Mouse (Mus musculus) 416B (cell line): Measurements from ENCODE around the gene Pradc1.
A peak's percentile ranks its signal among the peaks of the same experiment; 100 is the strongest.
"Not testable (repeated sequence)": the region's sequence is repeated elsewhere in the genome, so short reads cannot be mapped to it uniquely, and the experiment has no call there.

Experiments used
- DNase-seq: peaks from one replicate; pipeline ENCODE4 v3.0.0; 2011; ENCODE audit warnings: low read depth

Pradc1 gene

GRCm38 (mm10) chr6:85450697-85451663 lies 790 bp downstream of the Pradc1 start, which contains the start of gene Cct7:
TSS of gene Cct7 (plus strand) at chr6:85451514.
- DNase-seq = peak; percentile 99

GRCm38 (mm10) chr6:85450140-85450539 lies 1.6 kb downstream of the Pradc1 start:
- DNase-seq = not testable (repeated sequence)

GRCm38 (mm10) chr6:85447351-85447750 lies 4.4 kb downstream of the Pradc1 start:
- DNase-seq = no peak

DNA sequence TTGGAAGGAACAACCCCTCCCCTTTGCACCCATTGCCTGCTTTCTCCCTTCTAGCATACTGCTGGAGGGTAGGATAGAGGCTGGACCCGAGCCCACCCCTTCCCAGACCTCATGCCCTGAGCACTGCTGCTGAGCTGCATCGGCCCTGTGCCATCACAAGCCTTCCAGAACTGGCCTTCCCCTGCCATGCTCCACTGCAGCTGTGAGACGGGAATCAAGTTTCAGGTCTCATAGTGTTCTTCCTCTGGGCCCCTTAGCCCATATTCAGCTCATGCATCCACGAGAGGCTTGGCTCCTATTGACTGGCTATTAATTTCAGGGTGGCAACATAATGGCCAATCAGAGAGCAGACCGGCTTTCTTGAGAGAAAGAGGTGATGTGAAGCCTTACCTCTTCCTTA lies 6.5 kb downstream of the Pradc1 start:
- DNase-seq = no peak

- DNase-seq = no peak
These were observed 7.4 kb downstream of the Pradc1 start for GRCm38 (mm10) chr6:85444266-85444965.

GRCm38 (mm10) chr6:85443488-85444233 lies 8.1 kb downstream of the Pradc1 start:
- peak; percentile 38 for DNase-seq

DNA sequence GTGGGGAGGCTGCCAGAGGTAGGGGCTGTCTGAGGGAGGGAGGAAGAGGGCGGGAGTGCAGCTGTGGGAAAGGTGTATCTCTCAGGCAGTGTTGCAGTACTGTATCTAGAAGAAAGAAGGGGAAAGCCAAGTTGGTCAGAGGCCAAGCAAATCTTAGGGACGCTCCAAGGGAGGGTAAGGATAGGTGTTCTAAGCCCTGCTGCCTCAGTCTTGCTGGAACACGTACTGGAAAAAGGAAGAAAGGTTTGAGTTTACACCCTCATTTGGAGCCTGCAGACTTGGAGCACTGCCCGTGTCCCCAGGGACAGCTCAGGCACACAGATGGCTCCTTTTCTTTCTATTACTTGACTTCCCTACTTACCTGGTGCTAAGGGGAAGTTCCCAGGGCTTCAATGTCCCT lies 10.6 kb downstream of the Pradc1 start:
- DNase-seq = no peak

DNA sequence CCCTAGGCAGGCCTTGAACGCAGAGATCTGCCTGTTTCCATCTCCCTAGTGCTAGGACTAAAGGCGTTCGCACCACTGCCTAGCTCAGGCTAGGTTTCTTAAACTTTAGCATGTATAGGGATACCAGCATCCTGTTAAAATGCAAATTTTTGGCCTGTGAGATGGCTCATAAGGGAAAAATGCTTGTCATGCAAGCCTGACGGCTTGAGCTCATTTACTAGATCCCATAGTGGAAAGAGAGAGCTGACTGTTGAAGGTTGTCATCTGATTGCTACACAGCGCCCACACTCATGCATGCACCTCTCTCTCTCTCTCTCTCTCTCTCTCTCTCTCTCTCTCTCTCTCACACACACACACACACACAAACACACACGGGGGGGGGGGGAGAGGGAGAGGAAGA lies 15.1 kb downstream of the Pradc1 start:
- no peak for DNase-seq

DNA sequence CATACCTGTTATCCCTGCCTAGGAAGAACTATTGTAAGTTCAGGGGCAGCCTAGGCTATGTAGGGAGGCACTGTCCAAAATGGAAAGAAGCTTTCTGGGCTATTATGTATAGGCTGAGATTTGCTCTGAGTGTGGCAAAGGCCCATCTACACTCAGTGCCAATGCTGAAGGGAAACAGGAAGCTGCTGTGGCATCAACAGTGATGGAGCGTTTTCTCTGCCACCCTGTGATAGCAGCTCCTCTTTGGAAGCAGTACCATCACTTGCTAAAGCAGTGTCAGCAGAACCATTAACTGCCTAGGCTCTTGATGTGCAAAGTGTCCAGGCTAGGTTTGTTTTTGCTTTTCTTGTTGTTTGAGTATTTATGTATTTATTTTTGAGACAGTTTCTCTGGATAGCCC lies 15.6 kb downstream of the Pradc1 start:
- DNase-seq = peak; percentile 53

DNA sequence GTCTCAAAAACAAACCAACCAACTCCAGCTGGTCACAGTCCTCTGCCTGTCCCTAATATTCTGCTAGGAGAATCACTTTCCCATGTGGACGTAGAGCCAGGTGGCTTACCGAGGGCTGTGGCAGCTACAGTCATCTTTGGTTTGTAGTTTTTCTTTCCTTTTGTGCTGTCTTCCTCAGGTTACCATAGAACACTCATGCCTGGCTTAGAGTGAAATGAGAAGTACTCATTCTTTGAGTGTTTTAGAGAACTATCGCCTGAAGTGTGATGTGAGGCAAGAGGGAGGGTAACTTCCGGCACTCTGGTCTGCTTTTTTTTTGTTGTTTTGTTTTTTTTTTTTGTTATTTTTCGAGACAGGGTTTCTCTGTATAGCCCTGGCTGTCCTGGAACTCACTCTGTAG lies 17.9 kb downstream of the Pradc1 start:
- peak; percentile 11 for DNase-seq

GRCm38 (mm10) chr6:85431842-85432431 lies 19.8 kb downstream of the Pradc1 start, which contains the start of gene Smyd5:
TSS of gene Smyd5 (plus strand) at chr6:85431989.
- DNase-seq = peak; percentile 69

GRCm38 (mm10) chr6:85431274-85431841 lies 20.4 kb downstream of the Pradc1 start:
- no peak for DNase-seq

DNA sequence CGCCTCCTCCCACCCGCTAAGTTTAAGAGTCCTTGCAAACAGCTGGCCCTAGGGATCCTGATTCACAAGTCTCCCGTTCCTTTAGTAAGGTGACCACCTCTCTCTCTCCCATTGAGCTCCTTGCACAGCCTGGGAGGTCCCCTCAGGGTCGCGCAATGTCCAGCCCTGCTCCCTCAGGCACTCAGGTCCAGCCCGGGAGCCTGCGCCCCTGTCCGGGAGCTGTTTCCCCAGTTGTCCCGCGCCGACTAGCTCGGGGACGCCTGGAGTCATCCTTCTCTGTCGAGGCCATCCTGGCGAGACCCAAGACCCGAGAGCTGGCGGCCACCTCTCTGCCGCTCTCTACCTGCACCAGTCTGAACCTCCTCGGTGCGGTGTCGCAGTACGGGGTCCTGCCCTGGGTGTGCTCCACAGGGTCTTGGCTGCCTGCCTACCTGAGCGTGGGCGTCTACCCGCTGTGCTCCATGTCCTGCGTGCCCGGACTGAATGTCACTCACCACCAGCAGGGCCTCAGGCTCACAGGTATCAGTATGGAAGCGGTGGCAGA lies 27.9 kb downstream of the Pradc1 start, which contains the start of gene Noto:
Gene Noto (plus strand): TSS at position 51 of the 544 bp plus-strand sequence.
- DNase-seq = no peak

GRCm38 (mm10) chr6:85419150-85419549 lies 32.6 kb downstream of the Pradc1 start:
- no peak for DNase-seq

GRCm38 (mm10) chr6:85415829-85416228 lies 35.9 kb downstream of the Pradc1 start:
- DNase-seq = no peak

DNA sequence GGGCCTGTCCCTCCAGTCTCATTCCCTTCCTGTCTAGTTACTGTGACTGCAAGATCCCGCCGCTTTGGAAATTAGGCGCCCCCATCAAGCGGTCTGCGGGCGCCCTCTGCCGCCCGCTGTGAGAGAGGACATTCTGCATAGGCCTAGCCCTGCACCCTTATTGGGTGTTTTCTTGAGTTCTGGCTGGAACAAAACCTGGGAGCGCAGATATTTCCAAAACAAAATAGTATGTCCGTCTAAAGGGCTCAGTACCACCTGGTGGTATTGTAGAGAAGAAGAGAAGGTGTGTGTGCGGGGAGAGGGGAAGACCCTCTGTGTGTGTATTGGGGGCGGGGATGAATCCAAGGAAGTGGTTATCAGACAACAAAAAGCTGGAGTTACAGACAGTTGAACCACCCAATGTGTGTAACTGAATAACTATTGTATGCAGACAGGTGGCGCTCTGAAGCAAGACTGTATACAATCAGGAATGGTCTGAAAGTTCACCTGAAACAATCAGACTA lies 40.9 kb downstream of the Pradc1 start:
- peak; percentile 88 for DNase-seq

DNA sequence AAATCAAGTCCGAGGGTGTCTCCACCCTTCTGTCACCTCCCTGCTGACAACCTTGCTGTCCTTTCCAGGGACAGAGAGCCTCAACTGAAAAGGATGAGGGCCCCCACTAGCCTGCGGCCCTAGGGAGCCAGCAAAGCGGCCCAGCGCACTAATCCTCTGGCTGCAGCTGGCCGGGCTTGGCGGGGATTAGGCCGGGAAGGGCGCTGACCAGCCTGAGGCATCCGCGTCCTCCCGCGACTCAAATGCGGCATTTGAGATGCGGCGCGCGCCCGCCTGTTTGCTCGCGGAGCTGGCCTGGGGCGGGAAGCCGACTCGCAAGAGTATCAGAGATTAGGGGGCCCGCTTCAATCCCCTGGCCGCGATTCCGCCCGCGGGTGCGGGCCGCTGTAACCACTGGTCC lies 42.8 kb downstream of the Pradc1 start:
- DNase-seq = no peak

DNA sequence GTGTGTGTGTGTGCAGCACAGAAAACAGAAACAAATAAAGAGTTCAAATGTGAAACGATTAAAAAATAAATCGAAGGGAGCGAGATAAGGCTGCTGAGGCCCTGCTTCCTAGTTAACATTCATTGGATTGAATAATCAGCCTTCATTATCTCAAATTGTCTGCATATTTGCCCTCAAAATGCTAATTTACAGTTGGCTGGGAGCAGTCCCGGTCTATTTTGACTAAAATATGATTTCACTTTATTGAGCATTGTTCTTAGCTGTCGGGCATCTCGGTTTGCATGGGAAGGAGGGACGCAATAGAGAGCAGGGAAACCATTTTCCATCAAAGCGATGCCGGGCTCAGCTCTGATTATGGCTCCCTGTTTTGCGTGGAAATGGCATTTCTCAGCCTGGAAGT lies 48.7 kb downstream of the Pradc1 start:
- DNase-seq = no peak

DNA sequence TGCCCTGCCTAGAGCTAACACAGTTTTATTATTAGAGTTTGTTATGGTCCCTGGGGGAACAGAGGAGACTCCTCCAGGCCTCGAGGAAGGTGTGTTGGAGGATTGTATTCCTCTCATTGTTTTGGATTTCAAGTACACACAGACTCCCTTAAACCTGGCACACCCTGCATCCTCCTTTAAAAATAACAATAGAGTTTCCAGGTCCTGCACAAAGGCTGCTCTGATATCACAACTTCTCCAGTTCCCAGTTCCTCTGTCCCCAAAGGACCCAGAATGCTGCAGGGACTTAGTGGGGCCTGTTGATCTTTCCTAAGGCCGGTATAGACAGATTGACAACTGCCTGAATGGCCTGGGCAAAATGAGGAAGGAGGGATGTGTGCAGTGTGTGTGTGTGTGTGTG lies 49.2 kb downstream of the Pradc1 start:
- DNase-seq = peak; percentile 26

- DNase-seq = no peak
These were observed 52.1 kb downstream of the Pradc1 start for GRCm38 (mm10) chr6:85399715-85400114.

- DNase-seq = peak; percentile 58
These were observed 54.6 kb downstream of the Pradc1 start for GRCm38 (mm10) chr6:85397165-85397564.
